Mouse (Mus musculus) stomach, postnatal 0 days (tissue): ENCODE measurements around the gene Atp6v0e.

Experiments used
- CTCF ChIP-seq: IDR thresholded peaks from 2 replicates; pipeline ENCODE4 v1.5.1; 2016; ENCODE audit warnings: antibody characterized with exemption, low read depth, mild to moderate bottlenecking, moderate library complexity
- EP300 ChIP-seq: optimal IDR thresholded peaks from 2 replicates; pipeline ENCODE3; 2016; ENCODE audit warnings: antibody characterized with exemption

- no peak for TF ChIP-seq CTCF
- TF ChIP-seq EP300: no peak
Observed at GRCm38 (mm10) chr17:26724790-26725189, 61.8 kb downstream of the Atp6v0e start.
